Mouse (Mus musculus) cerebellum, adult 9-10 months (tissue): ENCODE data around the gene Pigw.
"Not testable (repeated sequence)": the region's sequence is repeated elsewhere in the genome, so short reads cannot be mapped to it uniquely, and the experiment has no call there.

Source experiments
- DNase-seq: peaks from one replicate; pipeline ENCODE4 v3.0.0; 2022

Gene Pigw

DNA sequence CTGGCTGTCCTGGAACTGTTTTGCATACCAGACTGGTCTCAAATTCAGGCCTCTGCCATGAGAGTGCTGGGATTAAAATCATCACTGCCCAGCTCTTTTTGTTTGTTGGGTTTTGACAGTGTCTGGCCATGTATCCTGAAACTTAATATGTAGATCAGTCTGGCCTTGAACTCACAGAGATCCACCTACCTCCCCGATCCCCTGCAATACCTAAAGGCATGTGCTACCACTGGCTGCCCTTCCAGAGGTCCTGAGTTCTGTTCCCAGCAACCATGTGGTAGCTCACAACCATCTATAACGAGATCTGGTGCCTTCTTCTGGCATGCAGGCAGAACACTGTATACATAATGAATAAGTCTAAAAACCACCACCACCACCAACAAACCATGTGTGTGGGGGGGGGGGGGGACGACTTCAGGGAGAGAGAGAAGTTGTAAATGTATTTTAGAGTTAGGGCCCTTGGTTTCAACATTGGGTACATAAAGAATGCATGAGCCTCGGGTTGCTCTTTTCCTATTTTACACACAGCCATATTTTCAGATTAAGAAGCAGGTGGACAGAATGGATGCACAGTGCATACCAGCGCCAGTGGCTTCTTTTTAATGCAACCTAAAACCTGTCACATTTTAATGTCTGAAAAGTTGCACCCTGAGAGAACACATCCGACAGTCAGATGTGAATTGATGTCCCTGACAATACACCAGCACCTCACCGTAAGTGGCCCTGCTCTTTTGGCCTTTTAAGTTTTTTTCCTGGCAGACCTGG lies 896 bp downstream of the Pigw start:
- DNase-seq: no peak

DNA sequence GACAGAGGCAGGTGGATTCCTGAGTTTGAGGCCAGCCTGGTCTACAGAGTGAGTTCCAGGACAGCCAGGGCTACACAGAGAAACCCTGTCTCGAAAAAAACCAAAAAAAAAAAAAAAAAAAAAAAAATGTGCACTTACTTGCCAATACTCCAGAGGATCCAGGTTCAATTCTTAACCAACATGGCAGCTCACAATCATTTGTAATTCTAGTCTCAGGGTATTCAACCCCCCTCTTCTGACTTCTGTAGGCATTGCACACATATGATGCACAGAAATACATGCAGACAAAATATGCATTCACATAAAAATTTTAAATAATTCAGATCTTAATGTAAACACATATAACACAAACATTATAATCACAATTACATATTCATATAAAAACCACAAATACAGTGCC lies 4.1 kb downstream of the Pigw start:
- DNase-seq: not testable (repeated sequence)

DNA sequence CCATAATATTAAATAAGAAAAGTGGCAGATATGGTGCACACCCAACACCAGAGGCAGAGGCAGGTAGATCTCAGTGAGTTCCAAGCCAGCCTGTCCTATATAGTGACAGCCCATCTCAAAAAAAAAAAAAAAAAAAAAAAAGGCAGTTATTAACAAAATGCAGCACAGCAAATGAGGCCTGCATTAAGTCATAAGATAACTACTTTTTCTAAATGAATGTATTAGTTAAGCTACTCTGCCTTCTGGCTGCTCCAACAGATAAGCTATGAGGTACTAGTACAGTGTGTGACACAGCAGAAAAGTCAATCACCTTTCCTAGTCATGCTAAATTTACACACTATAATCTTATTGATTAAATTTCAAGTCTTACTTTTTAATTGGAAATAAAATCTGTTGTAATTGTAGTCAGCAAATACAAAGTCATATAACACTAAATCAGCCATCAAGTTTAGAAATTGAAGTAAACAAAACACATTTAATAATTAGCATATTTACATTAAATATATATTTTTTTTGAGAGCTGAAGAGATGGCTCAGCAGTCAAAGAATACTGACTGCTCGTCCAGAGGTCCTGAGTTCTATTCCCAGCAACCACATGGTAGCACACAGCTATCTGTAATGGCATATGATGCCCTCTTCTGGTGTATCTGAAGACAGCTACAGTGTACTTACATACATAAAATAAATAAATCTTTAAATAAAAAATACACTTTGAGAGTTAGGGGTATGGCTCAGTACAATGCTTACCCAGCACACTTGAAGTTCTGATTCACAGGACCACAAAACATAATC lies 6.8 kb downstream of the Pigw start:
- DNase-seq: no peak

DNA sequence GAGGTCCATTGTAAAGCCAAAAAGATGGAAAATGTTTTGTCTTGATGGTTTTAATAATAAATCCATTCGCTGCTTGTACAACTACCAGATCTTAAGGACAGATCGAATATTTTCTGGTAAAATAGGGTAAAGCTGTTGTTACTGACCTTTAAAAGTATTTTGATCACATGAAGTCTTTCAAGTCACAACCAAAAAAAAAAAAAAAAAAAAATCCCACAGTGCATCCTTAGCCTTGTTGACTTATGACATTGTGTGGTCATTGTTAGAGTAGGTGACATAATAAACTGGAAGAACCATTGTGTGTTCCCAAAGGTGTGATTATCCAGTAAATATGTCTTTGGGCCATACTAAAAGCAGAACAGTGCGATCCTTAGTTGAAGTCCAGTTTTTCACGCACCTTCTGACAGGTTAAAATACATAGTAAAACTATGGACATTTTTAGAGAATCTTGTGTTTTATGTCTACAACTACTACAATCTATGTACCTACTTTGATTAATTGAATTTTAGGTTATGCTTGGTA lies 8.5 kb downstream of the Pigw start:
- no peak for DNase-seq

DNA sequence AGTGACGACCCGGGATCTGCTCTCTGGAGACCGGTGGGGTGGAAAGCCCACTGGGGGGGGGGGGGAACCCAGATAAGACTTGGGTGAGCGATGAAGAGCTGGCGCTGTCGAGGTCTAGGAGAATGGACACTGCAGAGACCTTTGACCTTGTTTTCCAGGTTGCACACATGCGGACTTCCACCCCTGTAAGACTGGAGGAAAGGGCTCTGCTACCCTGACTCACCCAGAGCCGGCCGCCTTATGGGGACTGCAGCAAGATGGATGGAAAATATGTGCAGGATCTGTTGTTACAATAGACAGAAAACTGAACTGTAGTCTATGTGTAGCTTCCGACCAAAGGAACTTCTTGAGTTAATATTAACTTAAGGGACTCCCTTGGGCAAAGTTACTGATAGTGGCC lies 9.0 kb downstream of the Pigw start:
- no peak for DNase-seq

DNA sequence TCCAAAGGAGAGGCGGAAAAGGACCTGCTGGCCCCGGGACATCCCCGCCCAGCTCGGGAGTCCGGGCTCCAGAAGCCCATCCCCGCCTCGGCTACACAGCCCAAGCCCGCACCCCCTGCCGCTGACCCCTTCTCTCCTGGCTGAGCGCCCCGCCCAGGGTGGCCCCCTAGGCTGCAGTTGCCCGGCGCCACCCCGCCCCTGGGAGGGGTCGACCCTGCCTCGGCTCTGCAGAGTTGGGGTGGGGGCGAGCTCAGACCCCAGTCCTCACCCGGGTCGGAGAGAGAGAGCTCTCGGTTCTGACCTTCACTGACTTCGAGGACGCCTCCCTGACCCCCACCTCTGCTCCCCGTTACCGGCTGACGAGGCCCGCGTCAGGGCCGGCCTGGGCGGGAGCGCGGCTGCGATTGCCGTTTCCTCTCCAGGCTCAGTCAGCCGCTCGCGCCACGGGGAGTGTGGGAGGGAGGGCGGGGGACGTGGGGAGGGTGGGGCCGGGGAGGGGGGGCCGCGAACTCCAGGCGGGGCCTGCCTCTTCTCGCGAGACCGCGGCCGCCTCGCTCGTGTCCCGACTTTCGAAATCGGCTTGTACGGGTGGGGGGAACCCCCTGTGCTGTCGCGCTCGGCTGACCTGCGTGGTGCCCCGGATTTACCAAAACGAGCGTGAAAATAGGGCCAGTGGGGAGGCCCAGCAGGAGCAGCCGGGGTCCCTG lies 9.6 kb downstream of the Pigw start, which contains the start of gene Ggnbp2:
Ggnbp2 (minus strand) TSS at position 481 of the 707 bp plus-strand sequence.
- peak; percentile 91 for DNase-seq

DNA sequence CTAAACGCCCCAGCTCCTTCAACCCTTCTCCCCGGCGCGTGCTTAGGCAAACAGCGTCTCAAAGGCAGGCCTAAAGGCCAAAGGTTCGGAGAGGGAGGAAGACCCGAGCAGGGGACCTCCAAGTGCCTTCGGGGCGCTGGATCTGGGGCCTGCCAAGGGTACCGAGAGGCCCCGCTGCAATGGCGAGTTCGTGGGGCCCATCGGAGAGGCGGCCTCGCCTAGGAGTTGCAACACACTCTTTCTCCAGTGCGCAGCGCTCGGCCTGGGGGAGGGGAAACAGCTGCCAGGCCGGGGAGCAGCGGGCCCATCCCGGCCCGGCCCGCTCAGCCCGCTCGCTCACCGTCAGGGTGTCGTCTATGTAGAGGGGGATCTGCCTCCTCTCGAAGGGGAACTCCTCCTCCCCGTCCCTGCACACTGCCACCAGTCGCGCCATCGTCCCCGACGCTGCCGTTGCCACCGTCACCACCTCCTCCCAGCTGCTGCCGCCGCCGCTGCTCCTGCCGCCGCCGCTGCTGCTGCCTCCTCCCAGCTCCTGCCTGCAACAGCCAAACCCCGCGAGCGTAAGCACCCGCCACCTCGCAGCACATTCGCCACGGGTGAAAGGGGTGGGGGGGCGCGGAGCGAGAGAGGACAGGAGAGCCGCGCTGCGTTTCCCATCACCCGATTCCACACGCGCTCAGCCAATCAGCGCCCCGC lies 10.4 kb downstream of the Pigw start:
- DNase-seq: peak; percentile 92

DNA sequence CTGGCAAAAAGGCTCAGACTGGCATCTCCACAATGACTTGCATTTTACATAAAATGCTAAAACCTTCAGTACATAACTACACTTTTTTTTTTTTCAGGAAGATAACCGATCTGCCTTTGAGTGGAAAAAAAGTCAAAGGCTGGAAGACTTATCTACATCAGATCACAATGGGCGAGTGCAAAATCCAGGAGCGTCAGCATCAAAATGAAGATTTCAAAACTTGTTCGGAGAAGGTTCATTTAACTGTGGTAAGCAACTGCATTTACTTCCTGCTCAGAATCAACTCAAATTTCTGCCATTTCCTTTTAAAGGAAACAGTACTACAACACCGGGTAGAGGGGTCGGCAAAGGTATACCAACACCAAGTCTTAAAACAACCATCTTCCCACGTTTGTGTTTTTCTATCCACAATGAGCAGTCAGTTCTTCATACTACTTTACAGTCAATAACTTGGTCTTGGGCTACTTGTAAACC lies 11.3 kb downstream of the Pigw start:
- no peak for DNase-seq

DNA sequence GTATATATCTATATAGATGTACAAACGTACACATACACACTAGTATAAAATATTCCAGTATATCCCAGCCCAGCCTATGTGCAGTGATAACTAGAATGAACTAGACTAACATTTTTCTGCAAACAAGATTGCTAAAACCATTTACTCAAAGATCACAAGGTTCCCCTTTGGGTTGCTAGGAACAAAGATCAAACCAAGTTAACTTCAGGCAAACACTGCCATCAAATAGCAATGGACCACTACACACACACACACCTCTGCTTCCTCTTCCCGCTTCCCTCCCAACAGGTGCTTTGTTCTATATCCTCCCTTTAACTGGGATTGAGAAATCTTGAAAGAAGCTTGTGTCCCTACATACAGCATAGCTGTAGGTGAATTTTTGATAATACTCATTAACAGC lies 12.5 kb downstream of the Pigw start:
- no peak for DNase-seq

DNA sequence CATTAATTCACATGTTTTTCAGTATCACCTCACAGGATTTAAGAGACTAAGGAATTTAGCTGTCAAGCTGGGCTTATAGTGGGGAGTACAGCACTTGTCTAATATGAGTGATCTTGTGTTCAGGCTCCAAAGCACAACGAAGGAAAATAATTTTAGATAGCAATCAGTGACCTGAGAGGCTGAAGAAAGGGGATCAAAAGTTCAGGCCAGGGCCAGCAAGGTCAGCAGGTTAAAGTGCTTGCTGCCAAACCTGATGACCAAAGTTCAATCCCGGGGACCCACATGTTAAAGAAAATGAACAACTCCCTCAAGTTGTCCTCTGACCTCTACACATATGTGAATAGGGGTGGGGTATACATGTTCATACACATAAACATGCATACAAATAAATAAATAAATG lies 14.8 kb downstream of the Pigw start:
- no peak for DNase-seq

DNA sequence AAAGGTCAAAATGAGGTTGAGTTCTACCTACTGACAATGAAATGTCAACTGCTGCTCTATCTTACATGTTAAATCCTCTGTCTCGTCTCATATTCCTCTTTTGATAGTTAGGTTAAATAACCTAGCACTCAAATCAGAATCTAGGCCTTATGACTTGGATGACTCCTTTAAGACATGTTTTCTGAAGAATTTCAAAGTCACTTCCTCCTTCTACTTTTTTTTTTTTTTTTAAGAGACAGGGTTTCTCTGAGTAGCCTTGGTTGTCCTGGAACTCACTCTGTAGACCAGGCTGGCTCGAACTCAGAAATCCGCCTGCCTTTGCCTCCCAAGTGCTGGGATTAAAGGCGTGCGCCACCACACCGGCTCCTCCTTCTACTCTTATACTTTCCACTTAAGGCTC lies 24.8 kb downstream of the Pigw start:
- DNase-seq: no peak

DNA sequence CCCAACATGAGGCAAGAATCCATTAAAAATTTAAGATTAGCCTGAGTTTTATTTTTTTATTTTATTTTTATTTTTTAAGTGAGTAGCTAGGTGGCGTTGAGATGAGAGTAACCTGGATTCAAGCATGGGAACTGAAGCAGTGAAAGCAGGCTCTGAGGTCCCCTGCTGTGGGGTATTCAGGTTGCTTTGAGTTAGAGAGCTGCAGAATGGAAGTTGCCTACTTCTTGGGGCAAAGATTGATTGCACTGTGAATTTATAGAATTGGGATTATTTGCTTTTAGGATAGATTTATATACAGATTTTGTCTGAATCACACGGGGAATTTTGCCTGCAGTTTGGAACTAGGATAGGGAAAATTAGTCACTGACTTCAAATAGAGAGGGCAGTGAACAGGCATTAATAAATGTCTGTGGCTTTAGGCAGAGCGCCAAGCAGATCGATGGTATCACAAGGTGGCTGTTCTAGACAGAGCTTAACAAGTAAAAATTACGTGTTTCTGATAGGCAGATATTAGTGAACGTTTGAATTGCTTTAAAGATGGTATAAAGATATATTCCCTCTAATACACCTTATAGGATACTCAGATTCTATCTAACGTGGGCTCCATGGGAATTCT lies 32.5 kb downstream of the Pigw start:
- DNase-seq: no peak

DNA sequence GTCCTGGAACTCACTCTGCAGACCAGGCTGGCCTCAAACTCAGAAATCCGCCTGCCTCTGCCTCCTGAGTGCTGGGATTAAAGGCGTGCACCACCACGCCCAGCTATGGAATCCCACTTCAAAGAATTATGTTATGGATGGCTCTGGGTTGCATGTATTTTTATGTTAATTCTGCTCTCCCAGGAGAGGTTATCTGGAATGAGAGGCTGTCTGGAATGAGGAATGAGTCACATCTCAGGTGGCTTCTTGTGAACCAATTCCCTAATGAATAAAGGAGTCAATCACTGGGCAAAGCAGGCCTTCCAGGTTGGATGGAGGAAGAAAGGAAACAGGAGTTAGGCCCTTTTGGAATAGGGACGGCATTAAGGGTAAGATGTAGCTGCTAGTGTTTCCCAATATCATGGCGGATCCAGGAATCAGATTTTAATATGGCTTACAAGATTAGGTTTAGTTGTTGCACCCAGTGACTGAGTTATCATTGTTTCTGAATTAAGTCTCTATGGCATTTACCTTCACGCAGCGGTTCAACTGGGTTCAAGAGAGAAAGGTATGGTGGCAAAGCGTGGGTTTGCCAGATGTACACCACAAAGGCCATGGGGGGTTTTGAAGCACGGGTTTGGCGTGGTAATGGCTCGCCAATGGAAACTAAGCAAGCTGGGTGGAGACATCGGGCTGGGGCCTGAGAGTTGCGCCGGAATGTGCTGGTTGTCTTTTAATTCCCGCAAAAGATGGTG lies 33.2 kb downstream of the Pigw start:
- no peak for DNase-seq

DNA sequence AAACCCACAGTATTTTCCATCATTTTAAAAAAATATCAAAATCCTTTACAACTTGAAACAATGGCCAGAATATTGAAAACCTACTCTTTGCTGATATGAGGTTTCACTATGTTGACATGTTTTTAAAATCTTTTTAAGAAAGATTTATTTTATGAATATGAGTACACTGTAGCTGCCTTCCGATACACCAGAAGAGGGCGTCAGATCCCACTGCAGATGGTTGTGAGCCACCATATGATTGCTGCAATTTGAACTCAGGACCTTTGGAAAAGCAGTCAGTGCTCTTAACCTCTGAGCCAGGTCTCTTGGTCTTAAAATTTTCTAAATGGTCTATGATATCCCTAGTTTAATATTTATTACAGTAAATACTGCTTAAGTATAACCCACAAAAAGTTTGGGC lies 40.8 kb downstream of the Pigw start:
- DNase-seq: no peak

DNA sequence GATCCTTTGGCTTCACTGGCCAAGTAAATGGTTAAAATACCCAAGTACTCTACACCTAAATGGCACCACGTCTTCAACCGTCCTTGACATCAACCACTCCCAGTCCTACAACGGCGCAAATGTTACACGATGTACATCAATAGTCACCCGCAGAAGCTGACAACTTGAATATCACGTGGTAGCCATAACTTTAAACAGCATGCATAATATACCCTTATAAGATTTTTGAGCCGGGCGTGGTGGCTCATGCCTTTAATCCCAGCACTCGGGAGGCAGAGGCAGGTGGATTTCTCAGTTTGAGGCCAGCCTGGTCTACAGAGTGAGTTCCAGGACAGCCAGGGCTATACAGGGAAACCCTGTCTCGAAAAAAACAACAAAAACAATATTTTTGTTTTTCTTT lies 50.6 kb downstream of the Pigw start:
- not testable (repeated sequence) for DNase-seq

DNA sequence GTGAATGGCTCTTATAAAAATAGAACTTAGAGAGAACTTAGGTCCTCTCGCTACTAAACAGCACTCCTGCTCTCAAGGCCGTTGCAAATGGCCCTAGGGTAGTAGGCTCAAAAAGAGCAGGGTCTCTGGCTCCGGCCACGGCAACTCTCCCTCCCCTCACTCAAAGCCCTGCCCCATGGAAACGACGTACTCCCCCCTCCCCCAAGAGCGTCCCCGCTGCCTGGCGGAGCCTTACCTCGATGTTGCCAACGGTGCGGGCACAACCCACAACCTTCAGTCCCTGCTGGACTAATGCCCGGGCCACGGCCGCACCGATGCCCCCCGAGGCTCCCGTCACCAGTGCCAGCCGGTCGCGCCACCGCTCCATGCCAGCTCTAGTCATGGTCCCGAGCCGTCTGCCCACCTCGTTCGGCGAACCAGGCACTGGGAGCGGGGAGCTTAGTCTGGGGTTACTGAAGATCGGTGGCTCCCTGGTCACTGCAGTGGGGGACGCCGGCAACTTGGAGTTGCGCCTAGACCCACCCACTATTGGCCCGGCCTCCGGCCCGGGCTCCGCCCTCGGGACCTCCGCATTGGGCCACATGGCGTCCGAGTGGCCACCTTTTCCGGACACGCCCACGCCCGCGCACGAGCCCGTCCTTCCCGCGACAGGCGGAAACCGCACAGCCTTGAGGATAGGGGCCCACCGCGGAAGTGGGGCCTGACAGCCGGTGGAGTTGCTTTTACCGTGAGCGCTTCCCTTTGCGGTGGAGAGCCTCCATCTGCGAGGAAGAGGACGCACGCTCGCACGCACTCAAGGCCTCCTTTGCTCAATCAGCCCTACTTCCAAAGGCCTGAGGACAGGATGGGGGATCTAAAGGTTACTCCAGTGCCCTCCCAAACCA lies 51.3 kb downstream of the Pigw start, which contains the start of gene Dhrs11:
Dhrs11 (minus strand) TSS at position 479 of the 884 bp plus-strand sequence.
- DNase-seq: peak; percentile 91

DNA sequence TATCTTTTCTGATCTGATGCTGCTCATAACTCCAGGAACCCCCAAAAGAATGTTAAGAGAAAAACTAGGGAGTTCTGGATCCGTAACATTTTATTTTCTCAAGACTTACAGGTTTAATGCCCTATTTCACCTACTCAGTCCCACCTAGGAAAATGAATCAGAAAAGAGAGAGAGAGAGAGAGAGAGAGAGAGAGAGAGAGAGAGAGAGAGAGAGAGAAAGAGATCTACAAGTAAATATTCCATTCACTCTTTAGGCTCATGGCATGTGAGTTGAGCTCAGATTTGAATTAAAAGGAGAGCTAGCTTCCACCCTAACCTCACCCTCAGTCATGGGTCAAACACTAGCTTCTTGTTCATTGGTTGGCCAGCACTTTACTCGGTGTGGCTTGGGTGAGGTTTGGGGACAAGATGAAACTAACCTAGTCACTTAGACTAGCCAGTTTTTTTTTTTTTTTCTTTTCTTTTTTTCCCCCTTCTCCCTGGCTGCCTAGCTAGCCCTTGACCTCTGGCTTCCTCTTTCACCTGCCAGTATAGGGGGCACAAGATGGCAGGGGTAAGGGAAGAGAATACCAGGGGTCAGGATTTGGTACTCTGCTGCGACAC lies 52.1 kb downstream of the Pigw start:
- DNase-seq: no peak

DNA sequence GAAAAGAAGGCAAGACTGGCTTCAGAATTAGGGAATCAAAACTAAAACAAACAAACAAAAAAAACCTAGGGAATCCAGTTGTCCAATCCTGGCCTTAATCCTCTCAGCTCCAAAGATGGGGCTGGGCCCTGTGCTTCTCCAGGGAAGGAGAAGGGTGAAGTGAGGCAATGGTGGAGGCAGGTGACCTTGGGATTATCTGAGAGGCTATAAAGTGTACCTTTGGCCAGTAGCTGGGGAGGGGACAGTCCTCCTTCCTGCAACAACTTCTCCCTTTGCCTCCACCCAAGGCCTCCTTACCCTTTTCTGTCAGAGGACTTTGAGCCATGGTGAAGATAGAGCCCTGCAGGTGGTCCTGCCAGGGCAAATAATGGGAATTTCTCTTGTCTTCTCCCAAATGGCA lies 52.6 kb downstream of the Pigw start:
- peak; percentile 33 for DNase-seq
